Mouse (Mus musculus) heart, postnatal 14 days (tissue): Measurements from ENCODE around the gene Irf3. TPM values are rescaled to one million over a fixed set of nuclear protein-coding genes. Genes with fewer than 3 reads are reported as not detected.

Experiments
- DNase-seq, 2 experiments: peaks; one replicate each; pipeline ENCODE4 v3.0.0; 2021 to 2022
- intact Hi-C: fragments of 180-260 bp; cut with DNase I; formaldehyde crosslinking; loops from one replicate; pipeline ENCODE4 v1.15.1; 2025
- microRNA-seq, 2 experiments: library from miRNA; unstranded; fragments of <30 nt; microRNA quantifications; one replicate each; pipeline ENCODE4 v1.2.0; 2021 to 2022
- total RNA-seq, 2 experiments: library from RNA; stranded (reverse); gene quantifications; 2 replicates each; pipeline ENCODE4 v1.2.3; 2021

The Irf3 gene
- total RNA-seq, 2 experiments from 2014 or later = 36.5 to 40.2 TPM

- DNase-seq = peak; percentile 70 to 78
- intact Hi-C loops = no loop called here
These were observed 53.6 kb downstream of the Irf3 start for GRCm38 (mm10) chr7:45050945-45051600.

- no peak for DNase-seq
- intact Hi-C loops = no loop called here
These were observed 54.1 kb downstream of the Irf3 start for GRCm38 (mm10) chr7:45051601-45051974.

Small RNAs within 50 kb of the gene (microRNA-seq; reads per million reads assigned to microRNA genes)
- 1.2 to 1.6 reads per million in 2 experiments for gene Mir7054

Other genes starting within 250 kb of the Irf3 start
- gene Vrk3, start 249.2 kb upstream of the Irf3 start, total RNA-seq = 10 to 100 TPM; 25.4 to 28.1 TPM
- under 1 TPM; 0.14 to 0.15 TPM for gene Zfp473, start 246.6 kb upstream of the Irf3 start, total RNA-seq
- 10 to 100 TPM; 31.6 to 33.3 TPM for gene Nup62, start 181.6 kb upstream of the Irf3 start, total RNA-seq
- gene Il4i1, start 181.3 kb upstream of the Irf3 start, total RNA-seq = 1 to 10 TPM in 1 of 2 experiments, under 1 TPM in 1; 0.72 to 1.1 TPM
- gene Atf5, start 181.0 kb upstream of the Irf3 start, total RNA-seq = 10 to 100 TPM; 52.4 to 57.4 TPM
- gene Akt1s1, start 148.7 kb upstream of the Irf3 start, total RNA-seq = 10 to 100 TPM; 61.1 to 63.3 TPM
- gene Tbc1d17, start 148.6 kb upstream of the Irf3 start, total RNA-seq = 10 to 100 TPM; 41.0 to 42.8 TPM
- gene Pnkp, start 140.5 kb upstream of the Irf3 start, total RNA-seq = 10 to 100 TPM; 17.6 to 18.8 TPM
- gene Ptov1, start 127.9 kb upstream of the Irf3 start, total RNA-seq = 100 to 1,000 TPM; 149 to 160 TPM
- gene Med25, start 104.9 kb upstream of the Irf3 start, total RNA-seq = 10 to 100 TPM; 60.3 to 68.6 TPM
- gene Fuz, start 101.6 kb upstream of the Irf3 start, total RNA-seq = 10 to 100 TPM in 1 of 2 experiments, 1 to 10 TPM in 1; 9.0 to 18.1 TPM
- 10 to 100 TPM; 74.5 to 82.2 TPM for gene Ap2a1, start 68.2 kb upstream of the Irf3 start, total RNA-seq
- not detected for gene Tsks, start 54.4 kb upstream of the Irf3 start, total RNA-seq
- gene Cpt1c, start 22.8 kb upstream of the Irf3 start, total RNA-seq = 1 to 10 TPM; 3.1 to 3.5 TPM
- 100 to 1,000 TPM; 119 to 128 TPM for gene Prmt1, start 11.1 kb upstream of the Irf3 start, total RNA-seq
- 10 to 100 TPM; 10.4 to 12.3 TPM for gene Bcl2l12, start 1.1 kb downstream of the Irf3 start, total RNA-seq
- gene Scaf1, start 18.7 kb downstream of the Irf3 start, total RNA-seq = 10 to 100 TPM; 53.8 to 56.1 TPM
- gene Rras, start 20.3 kb downstream of the Irf3 start, total RNA-seq = 10 to 100 TPM; 60.7 to 62.8 TPM
- gene Prr12, start 55.2 kb downstream of the Irf3 start, total RNA-seq = 10 to 100 TPM; 27.2 to 28.3 TPM
- gene Nosip, start 64.8 kb downstream of the Irf3 start, total RNA-seq = 10 to 100 TPM; 27.7 to 33.7 TPM
- 10 to 100 TPM; 11.1 to 11.4 TPM for gene Prrg2, start 65.0 kb downstream of the Irf3 start, total RNA-seq
- gene Rcn3, start 94.6 kb downstream of the Irf3 start, total RNA-seq = 10 to 100 TPM; 46.0 to 53.7 TPM
- gene Fcgrt, start 106.2 kb downstream of the Irf3 start, total RNA-seq = 10 to 100 TPM; 72.0 to 76.7 TPM
- 100 to 1,000 TPM; 582 to 636 TPM for gene Rps11, start 126.8 kb downstream of the Irf3 start, total RNA-seq
- gene Rpl13a, start 131.1 kb downstream of the Irf3 start, total RNA-seq = 100 to 1,000 TPM; 573 to 686 TPM
- under 1 TPM in 1 of 2 experiments, not detected in 1; 0.45 TPM for gene Gm45713, start 138.6 kb downstream of the Irf3 start, total RNA-seq
- gene Flt3l, start 138.8 kb downstream of the Irf3 start, total RNA-seq = 1 to 10 TPM; 4.3 to 5.8 TPM
- 10 to 100 TPM; 27.7 to 31.2 TPM for gene Pih1d1, start 156.7 kb downstream of the Irf3 start, total RNA-seq
- 10 to 100 TPM; 20.3 to 27.3 TPM for gene Aldh16a1, start 156.9 kb downstream of the Irf3 start, total RNA-seq
- gene Slc17a7, start 166.3 kb downstream of the Irf3 start, total RNA-seq = 10 to 100 TPM in 1 of 2 experiments, 1 to 10 TPM in 1; 8.1 to 11.5 TPM
- gene Gfy, start 181.9 kb downstream of the Irf3 start, total RNA-seq = not detected
- gene Pth2, start 183.3 kb downstream of the Irf3 start, total RNA-seq = not detected
- not detected for gene Ccdc155, start 207.2 kb downstream of the Irf3 start, total RNA-seq
- gene Dkkl1, start 214.5 kb downstream of the Irf3 start, total RNA-seq = not detected
- gene Tead2, start 218.1 kb downstream of the Irf3 start, total RNA-seq = 10 to 100 TPM; 10.1 to 14.4 TPM
- 1 to 10 TPM; 3.8 to 5.5 TPM for gene Cd37, start 241.5 kb downstream of the Irf3 start, total RNA-seq
- not detected for gene Slc6a16, start 243.4 kb downstream of the Irf3 start, total RNA-seq